Mouse (Mus musculus): ENCODE data around the gene Ifna12. TPM values are rescaled to one million over a fixed set of nuclear protein-coding genes. Genes with fewer than 3 reads are reported as not detected.
"Not testable (repeated sequence)": the region's sequence is repeated elsewhere in the genome, so short reads cannot be mapped to it uniquely, and the experiment has no call there.

Ifna12 gene
- polyA plus RNA-seq, 1 experiment = not detected

DNA sequence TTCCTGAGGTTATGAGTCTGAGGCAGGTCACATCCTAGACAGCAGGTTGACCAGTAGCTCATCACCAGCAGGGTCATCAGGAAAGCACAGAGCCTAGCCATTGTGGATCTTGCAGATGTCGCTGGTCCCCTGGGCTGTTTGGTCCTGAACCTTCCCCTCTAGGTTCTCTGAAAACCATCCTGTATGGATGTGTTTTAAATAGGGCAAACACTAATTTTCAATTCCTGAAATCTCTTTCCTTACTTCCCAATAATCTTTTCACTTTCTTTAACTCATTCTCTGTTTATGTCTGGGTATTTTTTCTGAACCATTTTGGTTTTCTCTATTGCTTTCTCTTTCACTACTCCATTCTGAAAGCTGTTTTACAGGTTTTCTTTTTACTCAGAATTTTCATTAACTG, 31.5 kb downstream of the Ifna12 start, which contains the start of gene Ifna14:
Gene Ifna14 (minus strand): TSS at position 101 of the 400 bp plus-strand sequence.
- Histone ChIP-seq H3K36me3 (ENCODE audit: control insufficient read depth, insufficient read depth, low read length) (no peaks in the 10 kb centered on the region), H3K27ac (ENCODE audit: control insufficient read depth, insufficient read depth, low read depth, low read length) (no peak within 1 kb of the TSS), H3K4me1 (ENCODE audit: control insufficient read depth, insufficient read depth, low read length) (no peaks in the 10 kb centered on the region), H3K27me3 (ENCODE audit: control insufficient read depth, insufficient read depth, low read length) (no peaks in the 10 kb centered on the region), H3K4me3 (ENCODE audit: control insufficient read depth, low read depth, low read length) (no peak within 1 kb of the TSS)
- TF ChIP-seq CTCF (IDR thresholded peaks at IDR 0.05; ENCODE audit: control insufficient read depth, insufficient read depth, insufficient replicate concordance, low read depth, low read length) (no peak), POLR2A (IDR thresholded peaks at IDR 0.05; ENCODE audit: control insufficient read depth, low read depth, low read length) (no peak)

DNA sequence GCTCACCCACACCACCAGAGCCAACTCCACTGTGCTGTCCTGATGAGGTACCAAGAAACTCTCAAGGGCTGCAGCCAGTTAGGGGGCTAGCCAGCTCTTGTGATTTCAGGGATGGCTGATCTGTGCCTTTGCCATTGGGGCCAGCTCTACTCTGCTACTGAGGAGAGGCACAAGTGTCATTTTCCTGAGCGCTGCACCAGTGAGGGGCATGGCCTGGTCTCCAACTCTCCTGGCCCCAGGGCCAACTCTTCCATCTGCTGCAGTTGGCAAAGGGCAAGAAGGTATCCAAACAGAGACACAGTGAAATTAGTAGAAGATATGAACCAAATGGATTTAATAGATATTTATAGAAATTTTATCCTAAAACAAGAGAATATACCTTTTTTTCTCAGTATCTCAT, 41.4 kb downstream of the Ifna12 start:
- Histone ChIP-seq H3K36me3 (ENCODE audit: control insufficient read depth, insufficient read depth, low read length) (no peaks in the 10 kb centered on the region), H3K27me3 (ENCODE audit: control insufficient read depth, insufficient read depth, low read length) (no peaks in the 10 kb centered on the region), H3K4me1 (ENCODE audit: control insufficient read depth, insufficient read depth, low read length) (no peaks in the 10 kb centered on the region), H3K27ac (ENCODE audit: control insufficient read depth, insufficient read depth, low read depth, low read length) (no peak overlapping the region), H3K4me3 (ENCODE audit: control insufficient read depth, low read depth, low read length) (no peak overlapping the region)
- TF ChIP-seq POLR2A (IDR thresholded peaks at IDR 0.05; ENCODE audit: control insufficient read depth, low read depth, low read length) (no peak), CTCF (IDR thresholded peaks at IDR 0.05; ENCODE audit: control insufficient read depth, insufficient read depth, insufficient replicate concordance, low read depth, low read length) (no peak)

DNA sequence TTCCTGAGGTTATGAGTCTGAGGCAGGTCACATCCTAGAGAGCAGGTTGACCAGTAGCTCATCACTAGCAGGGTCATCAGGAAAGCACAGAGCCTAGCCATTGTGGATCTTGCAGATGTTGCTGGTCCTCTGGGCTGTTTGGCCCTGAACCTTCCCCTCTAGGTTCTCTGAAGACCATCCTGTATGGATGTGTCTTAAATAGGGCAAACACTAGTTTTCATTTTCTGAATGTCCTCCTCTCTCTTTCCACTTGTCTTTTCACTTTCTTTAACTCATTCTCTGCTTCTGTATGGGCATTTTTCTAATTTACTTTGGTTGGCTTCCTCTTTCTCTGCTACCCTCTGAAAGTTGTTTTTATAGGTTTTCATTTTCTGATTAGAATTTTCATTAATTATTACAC, 45.0 kb downstream of the Ifna12 start, which contains the start of gene Ifna15:
Gene Ifna15 (minus strand): TSS at position 101 of the 400 bp plus-strand sequence.
- H3K27ac ChIP-seq (ENCODE audit: control insufficient read depth, insufficient read depth, low read depth, low read length); H3K27me3 ChIP-seq (ENCODE audit: control insufficient read depth, insufficient read depth, low read length); H3K36me3 ChIP-seq (ENCODE audit: control insufficient read depth, insufficient read depth, low read length); H3K4me3 ChIP-seq (ENCODE audit: control insufficient read depth, low read depth, low read length); H3K4me1 ChIP-seq (ENCODE audit: control insufficient read depth, insufficient read depth, low read length): not testable (repeated sequence)

Other genes with a start within 250 kb of the Ifna12 start
- 0.90 and 1.4 TPM in 2 replicates for gene Hacd4, start 164.4 kb downstream of the Ifna12 start, polyA plus RNA-seq (2012; rRNA removed)
- not detected in 2 replicates for gene Ifnb1, start 80.6 kb downstream of the Ifna12 start, polyA plus RNA-seq (2012; rRNA removed)
- gene Ifna15, start 45.1 kb downstream of the Ifna12 start, polyA plus RNA-seq (2012; rRNA removed) = not detected in 2 replicates
- not detected in 2 replicates for gene Ifna14, start 31.6 kb downstream of the Ifna12 start, polyA plus RNA-seq (2012; rRNA removed)
- gene Ifna9, start 11.0 kb downstream of the Ifna12 start, polyA plus RNA-seq (2012; rRNA removed) = not detected in 2 replicates
- gene C87499, start 31.0 kb upstream of the Ifna12 start, polyA plus RNA-seq (2012; rRNA removed) = not detected in 2 replicates
- gene Ifna13, start 41.1 kb upstream of the Ifna12 start, polyA plus RNA-seq (2012; rRNA removed) = not detected in 2 replicates
- not detected in 2 replicates for gene Ifna16, start 73.5 kb upstream of the Ifna12 start, polyA plus RNA-seq (2012; rRNA removed)
- not detected in 2 replicates for gene Ifna2, start 80.5 kb upstream of the Ifna12 start, polyA plus RNA-seq (2012; rRNA removed)
- gene Ifnab, start 88.0 kb upstream of the Ifna12 start, polyA plus RNA-seq (2012; rRNA removed) = 0.38 and 0.62 TPM in 2 replicates
- 1.1 and 1.7 TPM in 2 replicates for gene Gm26566, start 118.4 kb upstream of the Ifna12 start, polyA plus RNA-seq (2012; rRNA removed)
- 5.4 TPM in 2 replicates for gene Klhl9, start 119.1 kb upstream of the Ifna12 start, polyA plus RNA-seq (2012; rRNA removed)
- not detected in 2 replicates for gene Gm13271, start 151.5 kb upstream of the Ifna12 start, polyA plus RNA-seq (2012; rRNA removed)
- gene Gm13283, start 156.7 kb upstream of the Ifna12 start, polyA plus RNA-seq (2012; rRNA removed) = not detected in 2 replicates
- gene Gm13290, start 170.5 kb upstream of the Ifna12 start, polyA plus RNA-seq (2012; rRNA removed) = not detected in 2 replicates
- gene Gm13289, start 173.5 kb upstream of the Ifna12 start, polyA plus RNA-seq (2012; rRNA removed) = not detected in 2 replicates
- gene Gm13272, start 176.5 kb upstream of the Ifna12 start, polyA plus RNA-seq (2012; rRNA removed) = not detected in 2 replicates
- gene Ifnz, start 178.8 kb upstream of the Ifna12 start, polyA plus RNA-seq (2012; rRNA removed) = not detected in 2 replicates
- gene Gm13276, start 182.3 kb upstream of the Ifna12 start, polyA plus RNA-seq (2012; rRNA removed) = not detected in 2 replicates
- not detected in 2 replicates for gene Gm13277, start 185.3 kb upstream of the Ifna12 start, polyA plus RNA-seq (2012; rRNA removed)
- gene Gm13278, start 188.2 kb upstream of the Ifna12 start, polyA plus RNA-seq (2012; rRNA removed) = not detected in 2 replicates
- not detected in 2 replicates for gene Gm13275, start 191.1 kb upstream of the Ifna12 start, polyA plus RNA-seq (2012; rRNA removed)
- not detected in 2 replicates for gene Gm13279, start 194.0 kb upstream of the Ifna12 start, polyA plus RNA-seq (2012; rRNA removed)
- gene Gm13285, start 196.3 kb upstream of the Ifna12 start, polyA plus RNA-seq (2012; rRNA removed) = not detected in 2 replicates
- gene Gm13287, start 199.9 kb upstream of the Ifna12 start, polyA plus RNA-seq (2012; rRNA removed) = not detected in 2 replicates
- gene Gm13288, start 202.2 kb upstream of the Ifna12 start, polyA plus RNA-seq (2012; rRNA removed) = not detected in 2 replicates
- not detected in 2 replicates for gene Ifna7, start 212.9 kb upstream of the Ifna12 start, polyA plus RNA-seq (2012; rRNA removed)
- not detected in 2 replicates for gene Ifna11, start 216.6 kb upstream of the Ifna12 start, polyA plus RNA-seq (2012; rRNA removed)
- not detected in 2 replicates for gene Ifna6, start 224.0 kb upstream of the Ifna12 start, polyA plus RNA-seq (2012; rRNA removed)
- gene Ifna5, start 232.1 kb upstream of the Ifna12 start, polyA plus RNA-seq (2012; rRNA removed) = not detected in 2 replicates
- gene Ifna4, start 238.5 kb upstream of the Ifna12 start, polyA plus RNA-seq (2012; rRNA removed) = not detected in 2 replicates
- not detected in 2 replicates for gene Ifna1, start 246.7 kb upstream of the Ifna12 start, polyA plus RNA-seq (2012; rRNA removed)